Mouse (Mus musculus) lung, postnatal 0 days (tissue): ENCODE measurements around the gene Stard3nl. TPM values are rescaled to one million over a fixed set of nuclear protein-coding genes. Genes with fewer than 3 reads are reported as not detected.
A peak's percentile ranks its signal among the peaks of the same experiment; 100 is the strongest.

Experiments
- ATAC-seq: fragments of 200-750 bp; cut with Nextera tagmentation; 2 replicates; pipeline ENCODE4 v1.8.0; 2017; ENCODE audit warnings: moderate library complexity
- DNase-seq: peaks from one replicate; pipeline ENCODE4 v3.0.0-alpha.2; 2016; ENCODE audit warnings: low spot score
- H3K27ac ChIP-seq: fragments of 300-500 bp; sonication (generic); 2 replicates; pipeline ENCODE4 v1.5.1; 2014; ENCODE audit warnings: antibody characterized with exemption, mild to moderate bottlenecking, low read length, mixed read lengths
- H3K27me3 ChIP-seq: fragments of 300-500 bp; sonication (generic); replicated peaks from 2 replicates; pipeline ENCODE4 v1.6.1; 2014; ENCODE audit warnings: low read length, mixed read lengths; ENCODE audit not compliant: insufficient read depth
- H3K36me3 ChIP-seq: fragments of 300-500 bp; sonication (generic); 2 replicates; pipeline ENCODE4 v1.6.1; 2014; ENCODE audit warnings: low read length, mixed read lengths; ENCODE audit not compliant: insufficient read depth
- H3K4me1 ChIP-seq: fragments of 300-500 bp; sonication (generic); 2 replicates; pipeline ENCODE4 v1.6.1; 2014; ENCODE audit warnings: antibody characterized with exemption, low read depth, low read length, mixed read lengths; ENCODE audit not compliant: insufficient read depth
- H3K4me2 ChIP-seq: fragments of 300-500 bp; sonication (generic); replicated peaks from 2 replicates; pipeline ENCODE4 v1.6.1; 2014; ENCODE audit warnings: low read depth, mild to moderate bottlenecking, low read length, moderate library complexity, mixed read lengths
- H3K4me3 ChIP-seq: fragments of 300-500 bp; sonication (generic); 2 replicates; pipeline ENCODE4 v1.5.1; 2014; ENCODE audit warnings: low read depth, low read length
- H3K9ac ChIP-seq: fragments of 300-500 bp; sonication (generic); replicated peaks from 2 replicates; pipeline ENCODE4 v1.6.1; 2014; ENCODE audit warnings: low read depth, mild to moderate bottlenecking
- H3K9me3 ChIP-seq: fragments of 300-500 bp; sonication (generic); 2 replicates; pipeline ENCODE4 v1.6.1; 2016; ENCODE audit warnings: low read length, mixed read lengths
- CTCF ChIP-seq: IDR thresholded peaks from 2 replicates; pipeline ENCODE4 v1.5.1; 2016; ENCODE audit warnings: antibody characterized with exemption, mild to moderate bottlenecking
- EP300 ChIP-seq: IDR thresholded peaks from 2 replicates; pipeline ENCODE4 v1.6.1; 2016; ENCODE audit warnings: antibody characterized with exemption, mild to moderate bottlenecking, control low read depth
- WGBS: fragments of 180-500 bp; shearing (Covaris S2); extraction: QIAGEN DNeasy Blood & Tissue Kit; methylation state at CpG from one replicate; pipeline ENCODE4 v1.1.7; 2014; 5-methylcytosine and 5-hydroxymethylcytosine counted together
- polyA plus RNA-seq: library from polyadenylated mRNA; unstranded; fragments of >200 nt; fragmentation: Nextera tagmentation; extraction: Ambion mirVana; gene quantifications from 2 replicates; pipeline ENCODE4 v1.2.1, GENCODE M21; 2015

Stard3nl gene
- polyA plus RNA-seq, 1 experiment from 2014 or later, result 159 TPM

GRCm38 (mm10) chr13:19407953-19408352, 12.4 kb upstream of the Stard3nl start:
- no peak overlapping the region for H3K9ac ChIP-seq
- no peak overlapping the region for H3K4me2 ChIP-seq
- 91% methylated on average over 2 of the region's 2 CpGs for WGBS
- H3K4me3 ChIP-seq, result no peak overlapping the region
- no peak for TF ChIP-seq CTCF
- no peak for TF ChIP-seq EP300
- ATAC-seq, result no peak
- no peaks in the 10 kb centered on the region for H3K36me3 ChIP-seq
- H3K9me3 ChIP-seq, result no peaks in the 10 kb centered on the region
- H3K27me3 ChIP-seq, result no peaks in the 10 kb centered on the region
- no peak overlapping the region for H3K27ac ChIP-seq
- H3K4me1 ChIP-seq, result no peaks in the 10 kb centered on the region
- no peak for DNase-seq

GRCm38 (mm10) chr13:19404623-19405022, 9.0 kb upstream of the Stard3nl start:
- Histone ChIP-seq H3K9me3 (no peaks in the 10 kb centered on the region), H3K4me3 (no peak overlapping the region), H3K27me3 (no peaks in the 10 kb centered on the region), H3K4me2 (no peak overlapping the region), H3K27ac (no peak overlapping the region), H3K36me3 (no peaks in the 10 kb centered on the region), H3K4me1 (no peaks in the 10 kb centered on the region), H3K9ac (no peak overlapping the region)
- TF ChIP-seq CTCF (no peak), EP300 (no peak)
- DNase-seq (no peak), ATAC-seq (no peak)
- 71% methylated on average over 2 of the region's 2 CpGs for WGBS

DNA sequence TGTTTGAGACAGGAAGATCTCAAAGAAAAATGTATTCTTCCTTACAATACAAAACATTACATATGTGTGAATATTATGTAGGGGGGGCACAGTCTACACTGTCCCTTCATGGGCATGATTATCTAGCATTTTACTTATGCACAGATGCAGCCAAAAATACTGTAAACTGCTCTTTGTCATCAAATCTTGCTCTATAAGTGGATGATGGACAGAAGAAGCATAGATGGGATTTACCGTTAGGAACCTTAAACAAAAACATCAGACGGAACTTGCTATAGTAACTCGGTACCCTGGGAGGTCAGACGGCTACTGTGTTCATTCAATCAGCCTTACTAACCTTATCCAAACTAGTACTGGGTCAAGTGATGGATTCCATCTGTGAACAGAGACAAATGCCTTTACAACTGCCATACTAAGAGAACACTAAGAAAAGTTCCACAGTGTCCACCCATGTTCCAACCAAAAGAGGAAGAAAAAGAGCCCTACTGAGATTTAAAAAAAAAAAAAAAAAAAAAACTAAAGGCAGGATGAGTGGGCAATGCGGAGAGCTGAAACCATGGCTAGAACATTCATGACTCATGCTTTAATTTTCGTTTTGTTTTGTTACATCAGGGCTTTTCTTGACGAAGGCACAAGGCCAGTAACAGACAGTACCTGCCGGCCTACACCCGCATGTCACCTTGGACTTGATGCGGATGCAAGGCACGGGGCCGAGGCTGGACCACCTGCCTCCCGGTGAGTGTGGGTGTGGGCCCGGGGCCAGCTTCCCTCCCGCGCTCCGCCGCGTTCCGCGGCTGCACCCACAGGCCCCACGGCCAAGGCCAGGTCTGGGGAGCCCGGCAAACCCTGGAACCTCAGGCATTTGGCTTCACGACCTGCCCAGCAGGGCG, 552 bp downstream of the Stard3nl start:
- H3K4me1 ChIP-seq, result peaks cover 21% of the 10 kb centered on the region; the same call in 1 of the 2 replicates
- WGBS, result 3% methylated on average over 25 of the region's 25 CpGs
- peak overlapping the region; percentile 95 for H3K9ac ChIP-seq
- no peak for TF ChIP-seq EP300
- TF ChIP-seq CTCF, result no peak
- no peaks in the 10 kb centered on the region for H3K27me3 ChIP-seq
- ATAC-seq, result no peak; the same call in none of the 2 replicates
- peak overlapping the region; percentile 92 for H3K27ac ChIP-seq
- DNase-seq, result peak; percentile 70
- peak overlapping the region; percentile 95 for H3K4me3 ChIP-seq
- no peaks in the 10 kb centered on the region for H3K9me3 ChIP-seq
- no peaks in the 10 kb centered on the region for H3K36me3 ChIP-seq
- H3K4me2 ChIP-seq, result peak overlapping the region; percentile 70

- Histone ChIP-seq H3K9me3 (no peaks in the 10 kb centered on the region), H3K36me3 (no peaks in the 10 kb centered on the region), H3K4me3 (peak overlapping the region; percentile 8; the same call in 1 of the 2 replicates), H3K9ac (no peak overlapping the region), H3K4me1 (peaks cover 23% of the 10 kb centered on the region; the same call in 1 of the 2 replicates), H3K27ac (peak overlapping the region; percentile 73), H3K27me3 (no peaks in the 10 kb centered on the region), H3K4me2 (peak overlapping the region; percentile 44)
- TF ChIP-seq EP300 (no peak), CTCF (no peak)
- WGBS, result 4% methylated on average over 4 of the region's 4 CpGs
- ATAC-seq (peak; percentile 57), DNase-seq (peak; percentile 88)
These were observed 1.4 kb downstream of the Stard3nl start for GRCm38 (mm10) chr13:19394171-19394570.

DNA sequence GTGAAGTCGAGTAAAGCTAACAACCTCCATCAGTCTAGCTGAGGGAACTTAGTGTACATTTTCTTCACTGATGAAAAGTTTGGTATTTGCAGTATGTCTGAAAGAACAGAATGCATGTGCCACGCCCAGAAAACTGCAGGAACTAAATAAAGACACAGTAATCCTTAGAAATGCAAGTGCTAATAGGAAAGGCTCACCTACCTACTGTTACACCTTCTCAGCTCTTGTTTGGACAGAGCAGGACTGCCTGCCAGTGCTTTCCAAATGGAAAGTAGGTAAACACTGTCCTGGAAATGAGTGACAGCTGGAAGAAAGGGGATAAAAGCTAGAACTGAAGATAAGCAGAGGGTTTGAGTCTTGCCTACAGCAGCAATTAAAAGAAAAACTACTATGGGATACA, 1.9 kb downstream of the Stard3nl start:
- no peak for TF ChIP-seq CTCF
- TF ChIP-seq EP300, result no peak
- peak; percentile 68 for DNase-seq
- H3K27me3 ChIP-seq, result no peaks in the 10 kb centered on the region

DNA sequence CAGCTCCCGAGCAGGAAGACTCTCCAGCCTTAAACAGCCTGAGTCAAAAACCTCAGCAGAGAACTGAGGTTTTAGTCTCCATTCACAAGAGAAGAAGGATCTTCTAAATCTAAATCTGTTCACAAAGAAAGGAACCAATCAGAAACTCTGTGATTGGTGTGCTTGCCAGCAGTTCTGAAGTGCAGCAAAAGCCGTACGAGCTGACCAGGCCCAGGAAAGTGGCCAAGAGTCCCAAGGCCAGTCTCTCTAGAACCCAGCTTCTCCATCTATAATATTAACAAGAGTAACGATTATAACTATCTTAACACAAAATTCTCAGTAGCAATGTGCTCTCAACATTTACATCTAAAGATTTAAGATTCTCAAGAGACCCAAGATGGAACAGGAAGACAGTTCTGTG, 4.0 kb downstream of the Stard3nl start:
- no peak overlapping the region for H3K27ac ChIP-seq
- 48% methylated on average over 4 of the region's 4 CpGs for WGBS

More for the DNA sequence above, 1.9 kb downstream of the Stard3nl start:
- Histone ChIP-seq H3K9me3 (no peaks in the 10 kb centered on the region), H3K36me3 (no peaks in the 10 kb centered on the region), H3K27ac (peak overlapping the region; percentile 73), H3K9ac (no peak overlapping the region), H3K4me1 (peaks cover 23% of the 10 kb centered on the region; the same call in 1 of the 2 replicates), H3K4me3 (no peak overlapping the region), H3K4me2 (peak overlapping the region; percentile 44; the same call in 1 of the 2 replicates)
- peak; percentile 11 for ATAC-seq
- WGBS, result 41% methylated on average over 2 of the region's 2 CpGs

More for the DNA sequence above, 4.0 kb downstream of the Stard3nl start:
- H3K9ac ChIP-seq, result no peak overlapping the region
- H3K36me3 ChIP-seq, result no peaks in the 10 kb centered on the region
- no peaks in the 10 kb centered on the region for H3K9me3 ChIP-seq
- H3K4me3 ChIP-seq, result no peak overlapping the region
- no peak overlapping the region for H3K4me2 ChIP-seq
- no peak for DNase-seq
- no peak for ATAC-seq
- TF ChIP-seq CTCF, result no peak
- TF ChIP-seq EP300, result no peak
- H3K27me3 ChIP-seq, result no peaks in the 10 kb centered on the region
- H3K4me1 ChIP-seq, result peaks cover 23% of the 10 kb centered on the region; the same call in 1 of the 2 replicates
